Mouse (Mus musculus): ENCODE data around the gene Dgat2. TPM values are rescaled to one million over a fixed set of nuclear protein-coding genes. Genes with fewer than 3 reads are reported as not detected.

Dgat2 gene
- polyA plus RNA-seq, 1 experiment from 2014 or later = 60.1 TPM

- Histone ChIP-seq H3K36me3 (ENCODE audit: control insufficient read depth, insufficient read depth, low read length) (no peaks in the 10 kb centered on the region), H3K4me2 (no peak overlapping the region), H3K9ac (ENCODE audit: low read depth, low read length) (no peak overlapping the region), H3K9me3 (ENCODE audit: control insufficient read depth, low read length) (no peaks in the 10 kb centered on the region), H3K27me3 (replicated peaks; ENCODE audit: control insufficient read depth, insufficient read depth, low read length) (no peaks in the 10 kb centered on the region), H3K4me3 (ENCODE audit: low read depth, low read length) (no peak overlapping the region), H3K27ac (ENCODE audit: low read depth, low read length) (no peak overlapping the region), H3K4me1 (replicated peaks; ENCODE audit: control insufficient read depth, insufficient read depth, low read length) (no peaks in the 10 kb centered on the region; the same call in none of the 2 replicates)
- 82% methylated on average over 6 of the region's 6 CpGs for WGBS
- ATAC-seq (replicated peaks; ENCODE audit: low FRiP score) (no peak), DNase-seq (ENCODE audit: low spot score) (no peak)
Observed at GRCm38 (mm10) chr7:99172898-99173297, 9.6 kb downstream of the Dgat2 start.

- ATAC-seq (replicated peaks; ENCODE audit: low FRiP score) (no peak), DNase-seq (ENCODE audit: low spot score) (no peak)
- Histone ChIP-seq H3K9ac (ENCODE audit: low read depth, low read length) (no peak overlapping the region), H3K4me3 (ENCODE audit: low read depth, low read length) (no peak overlapping the region), H3K4me2 (no peak overlapping the region), H3K9me3 (ENCODE audit: control insufficient read depth, low read length) (no peaks in the 10 kb centered on the region), H3K27me3 (replicated peaks; ENCODE audit: control insufficient read depth, insufficient read depth, low read length) (no peaks in the 10 kb centered on the region), H3K27ac (ENCODE audit: low read depth, low read length) (no peak overlapping the region), H3K4me1 (replicated peaks; ENCODE audit: control insufficient read depth, insufficient read depth, low read length) (peaks cover 2% of the 10 kb centered on the region), H3K36me3 (ENCODE audit: control insufficient read depth, insufficient read depth, low read length) (no peaks in the 10 kb centered on the region)
- WGBS = 58% methylated on average over 10 of the region's 10 CpGs
Observed at GRCm38 (mm10) chr7:99171730-99172463, 10.6 kb downstream of the Dgat2 start.

GRCm38 (mm10) chr7:99170519-99170918, 12.0 kb downstream of the Dgat2 start:
- no peak overlapping the region for H3K4me3 ChIP-seq (ENCODE audit: low read depth, low read length)
- H3K27ac ChIP-seq (ENCODE audit: low read depth, low read length) = no peak overlapping the region
- H3K36me3 ChIP-seq (ENCODE audit: control insufficient read depth, insufficient read depth, low read length) = no peaks in the 10 kb centered on the region; the same call in 1 of the 2 replicates
- H3K9me3 ChIP-seq (ENCODE audit: control insufficient read depth, low read length) = no peaks in the 10 kb centered on the region
- ATAC-seq (replicated peaks; ENCODE audit: low FRiP score) (no peak), DNase-seq (ENCODE audit: low spot score) (no peak)
- whole genome bisulfite sequencing = 83% methylated on average over 6 of the region's 6 CpGs
- no peak overlapping the region for H3K4me2 ChIP-seq
- no peak overlapping the region for H3K9ac ChIP-seq (ENCODE audit: low read depth, low read length)
- H3K27me3 ChIP-seq (replicated peaks; ENCODE audit: control insufficient read depth, insufficient read depth, low read length) = no peaks in the 10 kb centered on the region
- peaks cover 2% of the 10 kb centered on the region for H3K4me1 ChIP-seq (replicated peaks; ENCODE audit: control insufficient read depth, insufficient read depth, low read length)

GRCm38 (mm10) chr7:99169717-99170403, 12.7 kb downstream of the Dgat2 start:
- no peak overlapping the region for H3K27ac ChIP-seq (ENCODE audit: low read depth, low read length)
- no peak overlapping the region for H3K4me2 ChIP-seq
- no peaks in the 10 kb centered on the region; the same call in 1 of the 2 replicates for H3K36me3 ChIP-seq (ENCODE audit: control insufficient read depth, insufficient read depth, low read length)
- WGBS = 78% methylated on average over 9 of the region's 9 CpGs
- no peak overlapping the region for H3K9ac ChIP-seq (ENCODE audit: low read depth, low read length)
- no peaks in the 10 kb centered on the region for H3K9me3 ChIP-seq (ENCODE audit: control insufficient read depth, low read length)
- DNase-seq (ENCODE audit: low spot score) (no peak), ATAC-seq (replicated peaks; ENCODE audit: low FRiP score) (no peak)
- H3K4me3 ChIP-seq (ENCODE audit: low read depth, low read length) = no peak overlapping the region
- peaks cover 2% of the 10 kb centered on the region for H3K4me1 ChIP-seq (replicated peaks; ENCODE audit: control insufficient read depth, insufficient read depth, low read length)
- H3K27me3 ChIP-seq (replicated peaks; ENCODE audit: control insufficient read depth, insufficient read depth, low read length) = no peaks in the 10 kb centered on the region

GRCm38 (mm10) chr7:99168756-99169155, 13.8 kb downstream of the Dgat2 start:
- no peak overlapping the region for H3K4me3 ChIP-seq (ENCODE audit: low read depth, low read length)
- H3K4me2 ChIP-seq = no peak overlapping the region
- H3K4me1 ChIP-seq (replicated peaks; ENCODE audit: control insufficient read depth, insufficient read depth, low read length) = peaks cover 2% of the 10 kb centered on the region
- H3K36me3 ChIP-seq (ENCODE audit: control insufficient read depth, insufficient read depth, low read length) = no peaks in the 10 kb centered on the region; the same call in 1 of the 2 replicates
- ATAC-seq (replicated peaks; ENCODE audit: low FRiP score) = no peak
- H3K9ac ChIP-seq (ENCODE audit: low read depth, low read length) = no peak overlapping the region
- DNase-seq (ENCODE audit: low spot score) = no peak
- WGBS = 71% methylated on average over 6 of the region's 6 CpGs
- H3K9me3 ChIP-seq (ENCODE audit: control insufficient read depth, low read length) = no peaks in the 10 kb centered on the region
- H3K27ac ChIP-seq (ENCODE audit: low read depth, low read length) = peak overlapping the region; percentile 66
- no peaks in the 10 kb centered on the region for H3K27me3 ChIP-seq (replicated peaks; ENCODE audit: control insufficient read depth, insufficient read depth, low read length)

- no peak for DNase-seq (ENCODE audit: low spot score)
- Histone ChIP-seq H3K27me3 (replicated peaks; ENCODE audit: control insufficient read depth, insufficient read depth, low read length) (no peaks in the 10 kb centered on the region), H3K9ac (ENCODE audit: low read depth, low read length) (no peak overlapping the region), H3K4me1 (replicated peaks; ENCODE audit: control insufficient read depth, insufficient read depth, low read length) (peaks cover 2% of the 10 kb centered on the region; the same call in 1 of the 2 replicates), H3K4me2 (no peak overlapping the region; the same call in 1 of the 2 replicates), H3K9me3 (ENCODE audit: control insufficient read depth, low read length) (no peaks in the 10 kb centered on the region), H3K4me3 (ENCODE audit: low read depth, low read length) (no peak overlapping the region), H3K27ac (ENCODE audit: low read depth, low read length) (peak overlapping the region; percentile 66), H3K36me3 (ENCODE audit: control insufficient read depth, insufficient read depth, low read length) (no peaks in the 10 kb centered on the region; the same call in 1 of the 2 replicates)
- ATAC-seq (replicated peaks; ENCODE audit: low FRiP score) = peak; percentile 66
- 49% methylated on average over 5 of the region's 5 CpGs for WGBS
Observed at GRCm38 (mm10) chr7:99167939-99168338, 14.6 kb downstream of the Dgat2 start.

- Histone ChIP-seq H3K9me3 (ENCODE audit: control insufficient read depth, low read length) (no peaks in the 10 kb centered on the region), H3K4me1 (replicated peaks; ENCODE audit: control insufficient read depth, insufficient read depth, low read length) (peaks cover 11% of the 10 kb centered on the region), H3K27me3 (replicated peaks; ENCODE audit: control insufficient read depth, insufficient read depth, low read length) (no peaks in the 10 kb centered on the region), H3K4me2 (no peak overlapping the region), H3K27ac (ENCODE audit: low read depth, low read length) (no peak overlapping the region), H3K4me3 (ENCODE audit: low read depth, low read length) (no peak overlapping the region), H3K36me3 (ENCODE audit: control insufficient read depth, insufficient read depth, low read length) (no peaks in the 10 kb centered on the region; the same call in 1 of the 2 replicates), H3K9ac (ENCODE audit: low read depth, low read length) (no peak overlapping the region)
- ATAC-seq (replicated peaks; ENCODE audit: low FRiP score) (no peak), DNase-seq (ENCODE audit: low spot score) (no peak)
- WGBS = 73% methylated on average over 8 of the region's 8 CpGs
Observed at GRCm38 (mm10) chr7:99166159-99166558, 16.4 kb downstream of the Dgat2 start.

- Histone ChIP-seq H3K4me2 (no peak overlapping the region), H3K9ac (ENCODE audit: low read depth, low read length) (no peak overlapping the region), H3K27me3 (replicated peaks; ENCODE audit: control insufficient read depth, insufficient read depth, low read length) (no peaks in the 10 kb centered on the region), H3K9me3 (ENCODE audit: control insufficient read depth, low read length) (no peaks in the 10 kb centered on the region), H3K4me3 (ENCODE audit: low read depth, low read length) (no peak overlapping the region), H3K36me3 (ENCODE audit: control insufficient read depth, insufficient read depth, low read length) (no peaks in the 10 kb centered on the region; the same call in 1 of the 2 replicates), H3K4me1 (replicated peaks; ENCODE audit: control insufficient read depth, insufficient read depth, low read length) (peaks cover 16% of the 10 kb centered on the region), H3K27ac (ENCODE audit: low read depth, low read length) (no peak overlapping the region)
- ATAC-seq (replicated peaks; ENCODE audit: low FRiP score) (no peak), DNase-seq (ENCODE audit: low spot score) (no peak)
- WGBS = 76% methylated on average over 7 of the region's 7 CpGs
Observed at GRCm38 (mm10) chr7:99164873-99165410, 17.6 kb downstream of the Dgat2 start.

Measured in liver, embryonic 11.5 days (tissue).